Mouse (Mus musculus) stomach, postnatal 0 days (tissue): ENCODE data around the gene Prkca. TPM values are rescaled to one million over a fixed set of nuclear protein-coding genes. Genes with fewer than 3 reads are reported as not detected.

Experiments used
- ATAC-seq: fragments of 200-750 bp; cut with Nextera tagmentation; 2 replicates; pipeline ENCODE4 v1.8.0; 2017; ENCODE audit not compliant: low FRiP score, low TSS enrichment
- DNase-seq: peaks from one replicate; pipeline ENCODE4 v3.0.0-alpha.2; 2016; ENCODE audit warnings: low spot score
- H3K27ac ChIP-seq: fragments of 300-500 bp; sonication (generic); replicated peaks from 2 replicates; pipeline ENCODE4 v1.5.1; 2014; ENCODE audit warnings: mild to moderate bottlenecking, control low read depth
- H3K27me3 ChIP-seq: fragments of 300-500 bp; sonication (generic); 2 replicates; pipeline ENCODE4 v1.6.1; 2014; ENCODE audit warnings: low read length; ENCODE audit not compliant: control insufficient read depth, insufficient read depth
- H3K36me3 ChIP-seq: fragments of 300-500 bp; sonication (generic); 2 replicates; pipeline ENCODE4 v1.6.1; 2014; ENCODE audit warnings: low read length, mixed read lengths; ENCODE audit not compliant: control insufficient read depth, insufficient read depth
- H3K4me1 ChIP-seq: fragments of 300-500 bp; sonication (generic); replicated peaks from 2 replicates; pipeline ENCODE4 v1.6.1; 2014; ENCODE audit warnings: antibody characterized with exemption; ENCODE audit not compliant: control insufficient read depth, insufficient read depth
- H3K4me2 ChIP-seq: fragments of 300-500 bp; sonication (generic); replicated peaks from 2 replicates; pipeline ENCODE4 v1.6.1; 2014; ENCODE audit warnings: low read depth, mild to moderate bottlenecking, control low read depth, moderate library complexity
- H3K4me3 ChIP-seq: fragments of 300-500 bp; sonication (generic); 2 replicates; pipeline ENCODE4 v1.5.1; 2014; ENCODE audit warnings: low read depth, low read length, control low read depth
- H3K9ac ChIP-seq: fragments of 300-500 bp; sonication (generic); 2 replicates; pipeline ENCODE4 v1.6.1; 2014; ENCODE audit warnings: mild to moderate bottlenecking, low read length, control low read depth, mixed read lengths
- H3K9me3 ChIP-seq: fragments of 300-500 bp; sonication (generic); 2 replicates; pipeline ENCODE4 v1.6.1; 2016; ENCODE audit warnings: low read length; ENCODE audit not compliant: control insufficient read depth
- CTCF ChIP-seq: IDR thresholded peaks from 2 replicates; pipeline ENCODE4 v1.5.1; 2016; ENCODE audit warnings: antibody characterized with exemption, low read depth, mild to moderate bottlenecking, moderate library complexity
- EP300 ChIP-seq: optimal IDR thresholded peaks from 2 replicates; pipeline ENCODE3; 2016; ENCODE audit warnings: antibody characterized with exemption
- WGBS: fragments of 180-500 bp; shearing (Covaris S2); extraction: QIAGEN DNeasy Blood & Tissue Kit; methylation state at CpG from one replicate; pipeline ENCODE4 v1.1.7; 2014; 5-methylcytosine and 5-hydroxymethylcytosine counted together
- microRNA-seq: library from miRNA; unstranded; fragments of <30 nt; microRNA quantifications from one replicate; pipeline ENCODE4, GENCODE M21; 2016
- polyA plus RNA-seq: library from polyadenylated mRNA; unstranded; fragments of >200 nt; fragmentation: Nextera tagmentation; extraction: Ambion mirVana; gene quantifications from 2 replicates; pipeline ENCODE4 v1.2.1, GENCODE M21; 2015

Prkca gene
- polyA plus RNA-seq, 1 experiment from 2014 or later = 3.7 TPM

DNA sequence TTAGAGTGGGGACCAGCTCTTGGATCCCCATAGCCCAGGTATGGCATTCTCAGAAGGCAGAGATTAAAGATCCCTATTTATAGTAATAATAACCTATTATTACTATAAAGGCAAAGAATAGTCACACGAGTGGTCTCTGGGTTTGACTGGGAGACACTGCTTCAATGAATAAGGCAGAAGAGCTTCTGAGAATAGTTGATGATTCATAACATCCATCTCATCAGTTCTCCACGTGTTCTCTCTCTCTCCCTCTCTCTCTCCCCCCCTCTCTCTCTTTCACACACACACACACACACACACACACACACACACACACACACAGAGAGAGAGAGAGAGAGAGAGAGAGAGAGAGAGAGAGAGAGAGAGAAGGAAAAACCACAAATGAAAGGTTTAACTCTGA, 445.0 kb downstream of the Prkca start:
- Histone ChIP-seq H3K4me1 (no peaks in the 10 kb centered on the region), H3K4me2 (no peak overlapping the region), H3K9me3 (no peaks in the 10 kb centered on the region), H3K27ac (no peak overlapping the region), H3K9ac (no peak overlapping the region), H3K36me3 (no peaks in the 10 kb centered on the region), H3K4me3 (no peak overlapping the region), H3K27me3 (no peaks in the 10 kb centered on the region)
- ATAC-seq = no peak
- WGBS = 49% methylated on average over 2 of the region's 2 CpGs
- no peak for DNase-seq
- no peak for TF ChIP-seq CTCF
- TF ChIP-seq EP300 = no peak

DNA sequence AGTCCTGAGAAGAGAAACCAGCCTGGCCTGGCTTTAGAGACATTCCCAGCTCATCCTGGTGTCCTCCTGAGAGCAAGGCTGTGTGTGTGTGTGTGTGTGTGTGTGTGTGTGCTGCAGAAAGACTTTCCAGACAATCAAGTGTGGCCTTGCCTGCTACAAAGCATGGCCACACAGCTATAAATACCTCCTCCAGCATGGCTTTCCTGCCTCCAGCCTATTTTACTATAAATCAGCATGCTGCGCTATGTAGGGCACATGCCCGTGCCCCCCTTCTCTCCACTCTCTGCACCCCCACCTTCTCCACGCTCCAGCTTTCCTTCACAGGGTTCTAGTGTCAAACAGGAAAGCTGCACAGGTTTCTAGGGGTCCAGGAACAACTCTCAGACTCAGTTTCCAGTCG, 448.1 kb downstream of the Prkca start:
- Histone ChIP-seq H3K4me2 (no peak overlapping the region), H3K4me3 (no peak overlapping the region), H3K36me3 (no peaks in the 10 kb centered on the region), H3K4me1 (no peaks in the 10 kb centered on the region), H3K9me3 (no peaks in the 10 kb centered on the region), H3K9ac (no peak overlapping the region), H3K27ac (no peak overlapping the region), H3K27me3 (no peaks in the 10 kb centered on the region)
- TF ChIP-seq EP300 = no peak
- TF ChIP-seq CTCF = no peak
- no peak for ATAC-seq
- no peak for DNase-seq
- 62% methylated on average over 4 of the region's 4 CpGs for WGBS

- Histone ChIP-seq H3K4me1 (no peaks in the 10 kb centered on the region), H3K27ac (no peak overlapping the region), H3K9me3 (no peaks in the 10 kb centered on the region), H3K4me2 (no peak overlapping the region), H3K27me3 (no peaks in the 10 kb centered on the region), H3K4me3 (no peak overlapping the region), H3K9ac (no peak overlapping the region), H3K36me3 (no peaks in the 10 kb centered on the region)
- ATAC-seq (no peak), DNase-seq (no peak)
- 83% methylated on average over 3 of the region's 3 CpGs for WGBS
- TF ChIP-seq EP300 (no peak), CTCF (peak; percentile 6; the same call in 1 of the 2 replicates)
These were observed 452.4 kb downstream of the Prkca start for GRCm38 (mm10) chr11:107891377-107891776.

DNA sequence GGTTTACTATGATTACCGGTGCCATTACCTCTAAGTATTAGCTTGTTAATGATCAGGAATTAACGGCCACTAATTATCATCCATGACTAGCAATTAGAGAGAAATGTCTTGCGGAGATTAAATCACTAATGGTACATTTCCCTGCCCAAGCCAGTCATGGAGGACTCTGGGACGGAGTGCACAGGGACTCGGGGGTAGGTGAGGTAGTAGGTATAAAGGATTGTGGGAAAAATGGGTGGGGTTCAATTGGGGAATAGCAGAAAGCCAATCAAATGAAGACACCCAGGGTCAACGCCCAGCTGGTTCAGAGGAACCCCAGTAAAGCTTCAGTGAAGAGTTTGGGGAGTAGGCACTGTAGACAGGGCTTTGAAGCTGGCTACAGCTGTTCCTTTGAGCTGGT, 456.4 kb downstream of the Prkca start:
- Histone ChIP-seq H3K36me3 (no peaks in the 10 kb centered on the region), H3K4me3 (no peak overlapping the region), H3K27ac (no peak overlapping the region), H3K4me1 (no peaks in the 10 kb centered on the region), H3K27me3 (no peaks in the 10 kb centered on the region), H3K9me3 (no peaks in the 10 kb centered on the region), H3K9ac (no peak overlapping the region), H3K4me2 (no peak overlapping the region)
- DNase-seq (no peak), ATAC-seq (no peak)
- 85% methylated on average over 6 of the region's 6 CpGs for WGBS
- TF ChIP-seq CTCF (no peak), EP300 (no peak)

Small RNAs within 50 kb of the gene (microRNA-seq; reads per million reads assigned to microRNA genes)
- gene Mir7223 = not detected

Other genes starting within 250 kb of the Prkca start
- gene Apoh, start 574 bp downstream of the Prkca start, polyA plus RNA-seq = 3.3 and 7.0 TPM in 2 replicates
- 3.3 and 3.5 TPM in 2 replicates for gene Cep112, start 81.3 kb upstream of the Prkca start, polyA plus RNA-seq